Mouse (Mus musculus) kidney, adult 9 months (tissue): ENCODE results near the gene Rcor3.
A peak's percentile ranks its signal among the peaks of the same experiment; 100 is the strongest.

Experiments used
- DNase-seq: peaks from one replicate; pipeline ENCODE4 v3.0.0; 2022

The Rcor3 gene

DNA sequence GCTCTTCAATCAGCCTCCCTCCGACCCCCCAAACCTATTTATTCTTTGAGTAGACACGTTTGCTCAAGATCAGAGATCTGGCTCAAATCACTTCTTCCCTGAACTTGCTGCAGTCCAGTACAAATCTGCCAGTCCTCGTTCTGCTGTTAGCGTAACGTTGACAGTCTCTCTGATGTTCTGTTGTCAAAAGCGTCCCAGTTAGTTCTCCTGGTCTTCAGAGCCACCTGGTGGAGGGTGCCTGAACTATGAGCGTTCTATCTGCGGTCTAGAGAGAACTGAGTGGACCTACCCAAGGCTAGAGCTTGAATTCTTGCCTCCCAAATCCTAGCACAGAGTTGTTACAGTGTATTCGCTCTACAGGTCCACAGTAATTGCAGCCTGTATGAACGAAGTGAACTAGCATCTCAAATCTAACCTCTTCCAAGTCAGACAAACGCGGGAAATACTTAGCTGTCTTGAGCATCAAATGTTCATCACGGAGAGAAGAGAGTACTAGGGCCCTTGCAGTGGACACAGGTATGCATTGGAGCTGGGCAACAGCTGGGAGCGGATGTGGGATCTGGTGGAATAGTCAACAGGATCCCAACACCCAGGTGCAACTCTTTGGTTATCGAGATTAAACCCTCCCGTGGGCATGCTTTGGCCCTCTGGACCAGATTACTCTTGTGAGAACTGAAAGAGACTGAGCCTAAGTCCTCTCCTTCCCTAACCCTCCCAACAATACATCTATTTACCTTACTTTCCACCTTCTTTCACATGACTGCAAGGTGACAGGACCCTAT, 44.8 kb downstream of the Rcor3 start:
- peak; percentile 94 for DNase-seq

DNA sequence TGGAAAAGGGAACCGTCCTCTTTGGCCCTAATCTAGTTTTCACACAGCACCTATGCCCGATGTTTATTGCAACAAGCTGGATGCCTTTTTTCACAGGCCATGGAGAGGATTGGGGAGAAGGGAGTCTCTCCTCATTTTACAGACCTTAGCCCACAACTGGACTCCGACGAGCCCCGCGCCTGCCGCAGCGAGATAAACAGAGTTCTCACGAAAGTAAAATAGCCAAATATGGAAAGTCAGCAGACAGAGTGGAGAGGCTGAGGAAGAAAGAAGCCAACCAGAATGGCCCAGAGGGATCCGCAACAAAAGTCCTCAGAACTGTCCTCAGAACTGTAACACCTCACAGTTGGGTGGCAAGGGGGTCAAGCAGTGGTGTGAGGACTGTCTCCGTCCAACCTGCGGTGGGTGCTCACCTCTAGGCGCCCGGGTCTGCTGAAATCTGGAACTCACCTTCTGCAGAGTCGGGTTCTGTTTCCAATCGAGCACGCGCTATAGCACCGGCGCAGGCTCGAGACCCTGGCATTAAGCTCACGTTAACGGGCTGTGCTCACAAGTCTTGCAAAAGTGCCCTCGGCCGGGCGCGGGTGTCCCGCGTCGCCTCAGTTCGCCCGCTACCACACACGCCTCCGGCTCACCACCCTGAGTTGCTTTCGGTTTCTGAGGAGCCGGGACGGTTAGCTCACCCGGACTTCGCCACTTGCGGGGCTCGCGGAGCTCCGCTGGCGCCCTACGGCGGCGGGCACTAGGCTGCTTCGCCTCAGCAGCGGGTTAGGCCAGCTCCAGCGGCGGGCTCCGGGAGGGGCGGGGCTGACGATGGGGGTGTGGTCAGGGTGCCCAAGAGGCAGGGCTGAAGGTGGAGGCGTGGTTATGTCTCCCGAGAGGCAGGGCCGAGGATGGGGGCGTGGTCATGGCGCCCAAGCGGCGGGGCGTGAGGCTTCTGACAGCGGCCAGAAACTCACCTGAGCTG, 45.8 kb downstream of the Rcor3 start, which contains the start of gene Traf5:
Gene Traf5, minus strand, starts transcription at position 754 of the 967 bp plus-strand sequence.
- peak; percentile 99 for DNase-seq

DNA sequence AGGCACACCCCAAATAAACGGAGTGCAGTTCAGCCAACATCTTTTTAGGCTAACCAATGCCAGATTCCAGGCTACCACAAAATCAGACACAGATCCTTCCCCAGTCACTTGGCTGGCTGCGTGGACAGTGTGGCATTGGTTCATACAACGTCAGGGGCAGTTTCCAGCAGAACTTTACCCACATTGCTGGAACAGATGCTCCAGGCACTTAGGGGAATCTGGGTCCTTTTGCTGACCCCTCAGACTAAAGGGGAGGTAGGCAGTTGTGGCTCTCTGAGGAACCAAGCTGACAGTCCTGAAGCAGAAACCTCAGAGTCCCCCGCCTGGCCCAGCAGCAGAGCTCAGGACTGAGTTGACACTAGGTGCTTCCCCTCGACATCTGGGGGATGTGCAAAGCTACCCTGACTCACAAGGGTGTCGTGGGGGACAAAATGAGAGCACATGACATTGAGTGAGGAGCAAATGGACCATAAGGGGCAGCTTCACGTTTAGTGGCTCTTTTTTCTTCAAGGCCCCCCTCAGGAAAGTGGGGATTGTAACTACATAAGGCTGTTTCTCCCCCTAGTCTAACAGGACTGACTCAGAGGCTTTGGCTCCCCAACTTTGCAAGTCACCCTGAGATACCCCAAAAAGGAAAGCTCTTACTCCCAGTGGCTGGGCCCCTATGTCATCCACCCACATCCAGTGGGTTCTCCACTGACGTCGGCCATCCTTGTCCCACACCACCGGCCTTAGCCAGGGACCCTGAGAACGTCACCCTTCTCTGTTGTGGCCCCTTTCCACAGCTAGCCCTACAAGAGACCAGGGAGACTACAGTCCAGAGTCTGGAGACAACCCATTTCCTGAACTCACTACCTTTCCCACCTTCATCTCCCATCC, 46.9 kb downstream of the Rcor3 start:
- no peak for DNase-seq

DNA sequence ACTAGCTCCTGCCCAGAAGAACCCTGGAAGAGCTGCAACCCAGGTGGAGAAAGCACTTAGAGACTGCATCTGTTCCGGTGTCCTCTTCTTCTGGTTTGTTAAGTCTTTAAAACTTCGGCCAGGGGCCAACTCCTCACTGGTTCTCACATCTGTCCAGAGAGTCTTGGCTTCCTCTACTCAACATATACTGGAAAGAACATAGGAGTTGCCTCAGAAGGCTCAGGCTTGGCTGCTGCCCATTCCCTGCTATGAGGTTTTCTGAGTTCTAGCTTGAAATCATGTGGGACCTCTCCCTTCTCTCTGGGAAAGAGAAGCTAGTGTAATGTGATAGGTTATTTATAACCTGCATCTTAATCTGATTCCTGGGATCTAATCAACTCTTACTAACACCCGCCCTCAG, 47.6 kb downstream of the Rcor3 start:
- DNase-seq = no peak

DNA sequence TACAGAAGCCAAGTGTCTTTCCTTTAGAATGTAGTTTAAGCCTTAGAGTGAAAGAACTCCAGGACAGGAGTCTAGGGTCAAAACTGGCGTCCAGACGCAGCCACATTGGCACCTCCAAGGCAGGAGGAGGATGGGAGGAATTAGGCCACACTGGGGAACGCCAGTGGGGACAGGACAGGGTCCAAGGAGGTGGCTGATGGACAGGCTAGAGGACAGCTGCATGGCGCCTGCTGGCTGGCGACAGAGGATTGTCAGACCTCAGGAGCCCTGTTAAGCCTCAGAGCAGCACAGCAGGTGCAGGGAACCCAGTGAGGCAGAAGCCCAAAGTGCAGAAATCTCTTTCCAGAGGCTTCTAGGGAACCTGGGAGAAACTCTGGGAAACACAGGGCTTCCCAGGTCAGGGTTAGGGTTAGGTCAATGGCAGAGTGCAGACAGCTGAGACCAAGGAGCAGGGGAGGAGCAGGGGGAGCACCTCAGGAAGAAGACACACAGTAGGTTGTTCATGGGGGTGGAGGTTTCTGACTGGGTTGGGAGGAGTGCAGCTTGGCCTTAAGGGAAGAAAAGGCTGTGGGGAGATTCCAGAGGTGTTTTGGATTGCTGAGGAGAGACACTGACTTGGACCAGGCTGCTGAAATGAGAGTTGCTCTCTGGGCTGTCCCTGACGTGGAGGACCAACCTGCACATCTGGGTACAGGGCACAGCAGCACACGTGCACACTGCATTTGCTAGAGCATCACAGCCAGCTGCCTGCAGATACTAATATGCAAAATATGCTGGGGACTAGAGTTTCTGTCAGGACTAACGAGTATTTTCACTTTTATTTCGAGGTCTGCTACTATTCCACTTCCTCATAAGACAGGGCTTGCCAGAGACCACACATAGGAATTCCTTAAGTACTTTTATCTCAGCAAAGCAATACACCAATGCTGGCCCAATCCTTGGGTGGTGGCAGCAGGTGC, 48.4 kb downstream of the Rcor3 start:
- no peak for DNase-seq

DNA sequence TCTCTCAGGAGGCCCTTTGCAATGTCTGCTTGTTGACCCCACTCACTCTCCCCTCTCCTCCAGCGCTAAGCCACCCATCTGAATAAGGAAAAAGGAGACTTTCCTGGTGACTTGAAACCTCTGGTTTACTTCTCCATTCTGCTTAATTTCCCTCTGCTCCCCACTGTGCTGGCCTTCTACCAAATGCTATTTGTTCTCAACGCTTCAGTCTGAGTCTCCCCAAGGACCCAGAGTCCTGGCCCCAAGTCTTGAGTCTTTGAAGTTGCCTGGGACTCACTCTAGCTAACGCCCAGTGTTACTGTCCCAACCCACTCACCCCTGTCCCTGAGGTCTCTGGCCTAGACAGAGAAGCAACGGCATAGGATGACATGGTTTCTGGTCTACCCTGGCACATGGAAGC, 49.9 kb downstream of the Rcor3 start:
- DNase-seq = no peak

DNA sequence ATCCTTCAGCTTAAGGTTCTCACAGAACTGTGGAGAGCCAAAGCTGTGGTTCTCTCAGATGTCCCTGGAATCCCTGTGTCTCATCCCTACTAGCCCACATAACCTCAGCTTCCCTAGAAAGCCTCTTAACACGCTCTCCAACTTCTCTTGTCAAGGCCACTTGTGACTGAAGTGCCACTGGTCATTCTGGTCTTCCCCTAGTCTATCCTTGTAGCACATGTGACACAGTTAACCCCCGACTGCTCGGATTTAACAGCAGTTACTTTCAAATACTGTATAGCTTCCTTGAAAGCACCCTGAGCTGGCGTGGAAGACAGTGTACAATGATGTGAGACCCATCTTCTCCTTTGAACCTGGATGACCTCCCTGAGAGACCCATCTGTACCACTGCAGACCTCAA, 50.8 kb downstream of the Rcor3 start:
- no peak for DNase-seq

DNA sequence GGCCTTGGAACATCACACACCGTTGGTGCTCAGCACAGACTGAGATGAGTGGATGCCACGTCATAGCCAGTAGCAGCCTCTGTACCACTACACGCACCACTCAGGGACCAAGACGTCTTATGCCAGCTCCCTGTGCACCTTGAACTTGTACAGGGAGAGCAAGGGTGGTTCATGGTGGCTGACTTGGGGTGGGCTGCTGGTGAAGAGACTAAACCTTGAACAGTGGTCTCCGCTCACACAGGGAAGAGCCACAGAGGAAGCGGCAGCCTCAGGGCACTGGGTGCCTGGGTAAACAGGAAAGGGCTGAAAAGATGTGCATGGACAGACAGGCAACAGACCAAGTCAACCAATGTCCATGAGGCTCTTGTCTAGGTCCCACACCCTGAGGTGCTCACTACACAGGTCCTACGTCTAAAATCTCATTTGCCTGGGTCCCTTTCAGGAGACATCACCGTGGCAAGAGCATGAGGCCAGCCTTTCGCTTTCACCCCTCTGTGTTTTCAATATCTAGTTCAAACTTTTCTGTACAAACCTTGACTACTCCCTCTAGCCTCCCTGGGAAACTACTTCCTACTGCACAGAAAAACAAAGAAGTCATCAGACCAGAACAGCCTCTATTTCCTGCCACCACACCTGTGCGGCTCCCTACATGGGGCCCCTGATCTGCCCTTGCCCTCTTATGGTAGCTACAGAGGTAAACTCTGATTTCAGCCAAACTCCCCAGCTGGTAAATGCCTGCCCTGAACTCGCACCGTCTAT, 51.4 kb downstream of the Rcor3 start:
- no peak for DNase-seq

DNA sequence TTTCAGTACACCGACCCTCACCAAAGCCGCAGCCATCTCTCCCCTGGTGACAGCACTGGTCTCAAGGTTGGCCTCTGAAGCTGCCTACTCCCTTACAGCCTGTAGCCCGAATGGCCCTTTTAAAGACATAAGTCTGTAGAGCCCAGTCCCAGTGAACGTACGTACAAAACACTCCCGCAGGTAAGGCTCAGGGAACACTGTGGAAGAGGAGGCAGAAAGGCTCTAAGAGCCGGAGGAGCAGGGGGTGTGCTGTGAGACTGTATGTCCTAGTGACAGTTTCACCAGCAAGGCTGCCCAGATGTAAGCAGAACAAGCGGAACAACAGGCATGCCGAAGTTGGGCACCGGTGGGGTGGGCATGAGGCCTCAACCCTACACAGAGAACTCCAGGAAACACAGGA, 52.6 kb downstream of the Rcor3 start:
- DNase-seq = no peak

DNA sequence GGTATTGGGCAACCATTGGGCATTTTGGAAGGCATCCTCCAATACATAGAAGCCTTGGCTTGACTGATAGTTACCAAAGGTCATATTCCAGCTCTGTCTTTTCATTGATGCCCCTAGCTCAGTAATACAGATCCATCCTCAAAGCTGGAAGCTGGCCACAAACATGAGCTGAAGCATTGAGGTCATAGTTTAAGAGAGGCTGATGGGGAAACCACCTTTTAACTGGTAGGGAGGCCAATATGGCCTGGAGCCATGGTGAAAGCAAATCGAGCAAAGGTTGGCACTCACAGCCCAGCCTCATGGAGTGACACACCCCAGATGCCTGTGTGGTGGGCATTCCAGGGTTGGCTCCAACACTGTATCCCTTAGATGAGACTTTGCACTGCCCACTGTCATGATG, 55.2 kb downstream of the Rcor3 start:
- no peak for DNase-seq

DNA sequence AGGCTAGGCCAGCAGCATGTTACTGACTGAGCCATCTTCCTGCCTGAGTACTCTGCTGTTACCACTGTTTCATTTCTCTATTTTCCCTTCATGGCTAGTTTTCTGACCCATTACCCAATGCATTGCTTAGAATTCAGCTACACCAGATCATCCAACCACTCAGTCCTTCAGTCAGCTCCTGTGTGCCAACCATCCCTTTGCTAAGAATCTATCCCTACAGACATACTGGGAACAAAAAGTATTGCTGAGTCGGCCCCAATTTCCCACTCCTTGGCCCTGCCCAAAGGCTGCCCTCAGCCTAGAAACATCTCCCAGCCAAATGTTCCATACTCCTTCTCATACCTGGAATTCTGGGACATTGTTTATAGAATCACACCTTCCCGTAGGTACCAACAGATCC, 56.7 kb downstream of the Rcor3 start:
- DNase-seq = no peak

DNA sequence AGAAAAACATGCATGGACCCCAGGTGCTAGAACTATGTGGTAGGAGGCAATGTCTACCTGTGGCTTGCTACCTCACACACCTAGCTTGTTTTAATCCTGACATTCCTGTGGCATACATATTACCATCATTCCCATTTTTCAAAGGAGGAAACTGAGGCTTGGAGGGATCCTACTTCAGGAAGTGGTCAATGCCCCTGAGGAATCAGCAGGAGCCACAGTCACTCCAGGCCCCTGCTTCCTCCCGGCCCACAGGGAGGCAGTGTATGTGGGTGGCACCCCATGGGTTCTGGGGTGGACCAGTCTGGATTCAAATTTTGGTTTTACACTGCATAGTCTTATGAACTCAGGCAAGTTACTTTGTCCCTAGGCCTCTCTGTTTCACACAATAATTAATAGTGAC, 58.7 kb downstream of the Rcor3 start:
- DNase-seq = no peak

DNA sequence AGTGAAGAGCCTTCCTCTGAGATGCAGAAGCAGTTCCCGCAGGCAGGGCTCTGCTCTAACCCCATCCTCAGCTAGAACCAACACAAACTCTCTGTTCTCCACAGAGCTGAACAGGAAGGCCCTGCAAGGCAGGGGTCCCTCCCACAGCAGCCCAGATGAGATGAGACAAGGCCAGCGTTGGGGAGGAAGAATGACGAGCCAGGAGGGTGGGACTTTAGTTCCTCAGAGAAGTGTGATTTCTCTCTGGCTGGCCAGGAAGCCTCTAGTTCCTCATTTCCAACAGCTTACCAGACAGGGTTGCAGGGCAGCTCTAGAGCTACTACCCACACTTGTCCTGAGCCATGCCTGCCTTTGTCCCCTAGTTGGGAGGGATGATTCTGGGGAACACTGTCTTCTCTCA, 59.5 kb downstream of the Rcor3 start:
- peak; percentile 55 for DNase-seq

DNA sequence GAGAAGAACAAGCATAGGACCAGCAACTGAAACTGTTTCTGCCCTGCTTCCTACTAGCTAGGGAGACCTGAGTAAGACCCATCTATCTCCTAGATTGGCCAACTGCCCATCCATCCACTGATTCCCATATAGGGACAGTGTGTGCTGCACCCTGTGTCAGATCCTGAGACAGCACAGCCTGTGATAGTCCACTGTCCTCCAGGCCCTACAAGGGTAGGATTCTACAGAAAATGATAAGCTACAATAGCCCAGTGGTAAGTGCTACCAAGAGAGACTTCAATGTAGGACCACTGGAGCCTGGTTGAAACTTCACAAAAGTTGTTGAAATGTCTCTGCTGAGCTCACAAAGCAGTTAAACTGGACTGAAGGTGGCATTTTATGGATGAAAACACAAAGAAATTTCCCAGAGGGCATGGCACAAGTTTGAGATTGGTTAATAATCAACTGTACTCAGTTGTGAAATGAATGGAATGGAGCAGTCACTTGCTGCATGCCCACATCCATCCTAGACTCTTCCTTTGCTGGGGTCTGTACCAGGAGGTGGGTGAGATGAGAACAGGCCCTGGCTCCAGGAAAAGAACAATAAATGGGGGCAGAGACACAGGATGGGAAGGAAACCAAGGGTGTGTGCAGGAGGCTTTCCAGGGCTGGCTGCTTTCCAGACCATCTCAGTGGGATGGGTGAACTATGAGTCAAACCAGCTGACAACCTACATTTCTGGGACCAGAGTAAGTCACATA, 60.9 kb downstream of the Rcor3 start:
- DNase-seq = peak; percentile 91

DNA sequence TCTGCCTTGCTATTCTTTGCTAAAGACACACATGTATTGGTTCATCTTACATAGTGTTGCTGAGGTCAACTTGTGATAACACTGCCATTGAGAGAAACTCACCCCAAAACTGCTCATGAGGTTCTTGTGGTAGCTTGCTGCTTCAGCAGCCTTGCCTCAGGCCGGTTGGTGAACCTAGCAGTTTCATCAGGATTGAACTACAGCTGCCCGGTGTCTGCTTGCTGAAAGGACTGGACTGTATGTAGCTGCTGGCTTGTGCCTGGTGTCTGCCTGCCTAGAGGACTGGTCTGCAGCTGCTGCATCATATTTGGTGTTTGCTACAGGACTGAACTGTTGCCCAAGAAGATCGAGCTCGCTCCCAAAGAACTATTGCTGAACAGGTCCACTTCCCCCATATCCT, 61.8 kb downstream of the Rcor3 start:
- DNase-seq = no peak

DNA sequence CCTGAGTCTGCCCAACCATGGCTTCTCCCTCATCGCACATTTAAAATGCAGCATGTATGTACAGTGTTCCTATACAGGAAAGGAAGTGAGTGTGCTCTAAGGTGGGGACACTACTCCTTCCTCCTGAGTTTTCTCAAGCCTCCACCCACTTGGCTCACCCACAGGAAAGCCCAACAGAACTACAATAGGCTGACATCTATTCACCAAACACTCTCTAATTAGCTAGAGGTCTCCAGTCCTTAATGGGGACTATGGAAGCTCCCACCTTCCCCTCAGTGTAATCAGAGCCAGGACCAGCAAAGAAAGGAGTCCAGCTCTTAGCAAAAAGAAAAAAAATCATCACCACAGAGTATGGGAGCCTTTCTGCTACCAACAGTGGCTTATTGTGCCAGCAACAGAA, 63.0 kb downstream of the Rcor3 start:
- DNase-seq = no peak

DNA sequence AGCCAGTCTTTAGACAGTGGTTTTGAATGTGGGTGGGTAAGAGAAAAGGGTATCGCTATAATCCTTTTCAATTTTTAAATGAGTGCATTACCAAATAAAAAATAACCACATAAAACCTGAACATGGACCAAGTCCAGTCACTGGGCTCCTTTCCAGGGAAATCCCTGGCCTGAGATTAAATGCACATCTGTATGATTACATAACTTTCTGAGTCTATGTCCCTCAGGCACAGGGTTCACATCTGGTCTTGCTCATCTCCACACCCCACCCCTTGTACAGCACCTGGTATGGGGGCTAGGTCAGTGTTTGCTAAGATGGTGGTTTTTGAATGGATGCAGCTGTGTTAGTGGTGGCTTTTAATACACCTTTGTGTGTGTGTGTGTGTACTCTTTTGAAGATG, 65.4 kb downstream of the Rcor3 start:
- no peak for DNase-seq

DNA sequence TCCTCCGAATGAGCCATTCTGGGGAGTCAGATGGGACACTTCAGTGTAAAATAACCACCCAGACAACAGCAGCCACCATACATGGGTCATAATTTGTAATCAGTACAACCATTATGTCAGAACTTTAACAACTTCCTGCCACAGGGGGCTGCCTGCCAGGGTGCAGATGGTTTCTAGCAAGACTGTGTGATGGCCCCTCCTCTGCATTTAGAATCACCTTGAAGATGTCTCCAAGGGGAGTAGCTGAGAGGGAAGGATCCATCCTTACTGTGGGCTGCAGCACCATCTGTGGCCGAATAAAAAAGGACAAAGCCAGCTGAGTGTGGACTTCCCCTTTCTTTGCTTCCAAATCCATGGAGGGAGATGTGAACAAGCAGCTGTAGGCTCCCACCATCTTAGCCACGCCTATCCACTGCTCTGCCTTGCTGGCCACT, 67.2 kb downstream of the Rcor3 start:
- DNase-seq = no peak

DNA sequence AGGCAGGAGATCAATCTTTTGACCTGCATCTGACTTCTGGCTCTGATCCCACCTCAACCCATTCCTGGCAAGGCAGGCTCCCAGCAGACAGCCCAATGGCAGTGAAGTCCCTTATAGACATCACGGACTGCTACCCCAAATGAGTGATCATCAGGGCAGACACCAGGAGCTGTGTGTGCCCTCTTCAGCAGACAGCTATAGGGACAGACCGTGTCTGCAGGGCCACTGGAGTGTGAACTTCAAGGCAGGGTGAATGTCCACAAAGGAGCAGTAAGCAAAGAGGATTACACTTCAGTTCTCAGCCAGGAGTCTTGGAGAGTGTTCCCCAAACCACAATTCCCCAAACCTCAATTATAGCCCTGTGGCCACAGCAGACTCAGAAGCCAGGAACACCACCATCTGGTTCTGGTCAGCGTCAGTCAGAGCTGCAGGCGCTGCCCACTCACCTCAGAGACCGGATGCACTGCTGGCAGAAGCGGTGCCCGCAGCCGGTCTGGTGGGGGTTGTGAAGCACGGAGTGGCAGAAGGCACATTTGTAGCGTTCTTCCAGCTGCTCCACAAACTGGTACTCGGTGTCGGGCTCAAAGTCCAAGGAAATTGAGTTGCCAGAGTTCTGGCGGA, 67.8 kb downstream of the Rcor3 start:
- peak; percentile 79 for DNase-seq

DNA sequence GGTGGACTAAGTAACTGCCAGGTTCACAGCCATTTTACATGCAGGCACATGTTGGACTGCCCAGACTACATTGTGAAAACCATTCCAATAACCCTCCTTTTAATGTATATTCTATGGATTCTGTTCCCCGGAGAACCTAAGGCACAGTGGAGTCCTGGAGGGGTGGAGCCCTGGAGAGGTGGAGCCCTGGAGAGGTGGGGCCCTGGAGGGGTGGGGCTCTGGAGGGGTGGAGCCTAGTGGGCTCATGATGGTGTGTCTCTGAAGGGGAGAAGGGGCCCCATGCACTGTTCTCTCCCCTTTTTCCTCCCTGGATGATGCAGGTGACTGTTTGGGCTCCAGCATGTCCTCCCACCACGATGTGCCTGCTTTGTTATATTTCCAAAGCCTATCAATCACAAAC, 69.7 kb downstream of the Rcor3 start:
- DNase-seq = no peak
